Mouse (Mus musculus) monocyte, adult 2 months (primary cell): ENCODE measurements around the gene Sf3b2.

ENCODE experiments used
- DNase-seq, 2 experiments: peaks; one replicate each; pipeline ENCODE4 v3.0.0; 2022; ENCODE audit warnings: low spot score in 2 of 2, low read depth in 1 of 2

The Sf3b2 gene

GRCm38 (mm10) chr19:5294972-5295735, at the start of gene Sf3b2:
Sf3b2 (minus strand) TSS chr19:5295455.
- peak; percentile 97 to 99 for DNase-seq

GRCm38 (mm10) chr19:5341360-5341759, 46.1 kb upstream of the Sf3b2 start:
- DNase-seq = no peak

GRCm38 (mm10) chr19:5337975-5338374, 42.7 kb upstream of the Sf3b2 start:
- peak in 1 of 2 experiments; percentile 44 for DNase-seq

DNA sequence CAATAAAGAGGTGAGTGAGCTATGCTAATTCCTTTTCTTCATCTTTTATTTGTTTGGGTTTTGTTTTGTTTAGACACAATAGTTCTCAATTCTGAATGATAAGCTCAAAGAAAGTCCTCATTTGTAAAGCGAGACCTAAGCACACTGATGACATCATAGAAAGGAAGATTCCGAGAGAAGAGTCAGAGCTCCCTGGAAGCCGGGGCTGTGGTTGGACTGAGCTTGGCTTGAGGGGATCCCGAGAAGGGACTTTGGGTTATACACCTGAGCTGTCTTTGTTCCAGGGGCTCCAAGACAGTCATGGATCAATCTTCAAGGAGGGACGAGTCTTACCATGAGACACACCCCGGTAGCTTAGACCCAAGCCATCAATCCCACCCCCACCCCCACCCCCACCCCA, 40.2 kb upstream of the Sf3b2 start, which contains the start of gene Catsper1:
Gene Catsper1, plus strand, starts transcription at position 301 of the 400 bp plus-strand sequence.
- no peak for DNase-seq

- no peak for DNase-seq
Measured at GRCm38 (mm10) chr19:5334741-5335140, 39.5 kb upstream of the Sf3b2 start.

- DNase-seq = no peak
Measured at GRCm38 (mm10) chr19:5327970-5328369, 32.7 kb upstream of the Sf3b2 start.

- DNase-seq = no peak
Measured at GRCm38 (mm10) chr19:5323801-5324200, 28.5 kb upstream of the Sf3b2 start.

DNA sequence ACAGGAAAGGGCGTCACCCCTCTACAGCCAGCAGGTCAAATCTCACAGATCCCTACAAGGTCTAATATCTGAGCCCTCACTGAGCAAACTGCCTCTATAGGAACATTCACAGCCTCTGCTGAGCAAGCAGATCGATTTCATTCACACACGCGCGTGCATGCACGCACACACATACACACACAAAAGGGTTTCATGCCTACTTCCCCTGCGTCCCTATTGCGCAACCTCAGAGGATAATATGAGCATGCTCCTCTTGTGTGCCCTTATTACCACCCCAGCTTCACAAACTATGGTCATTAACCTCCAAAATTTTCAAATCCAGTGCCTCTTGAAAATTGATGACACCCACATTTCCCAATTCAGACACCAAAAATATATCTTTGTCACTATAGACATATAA, 17.9 kb upstream of the Sf3b2 start:
- no peak for DNase-seq

DNA sequence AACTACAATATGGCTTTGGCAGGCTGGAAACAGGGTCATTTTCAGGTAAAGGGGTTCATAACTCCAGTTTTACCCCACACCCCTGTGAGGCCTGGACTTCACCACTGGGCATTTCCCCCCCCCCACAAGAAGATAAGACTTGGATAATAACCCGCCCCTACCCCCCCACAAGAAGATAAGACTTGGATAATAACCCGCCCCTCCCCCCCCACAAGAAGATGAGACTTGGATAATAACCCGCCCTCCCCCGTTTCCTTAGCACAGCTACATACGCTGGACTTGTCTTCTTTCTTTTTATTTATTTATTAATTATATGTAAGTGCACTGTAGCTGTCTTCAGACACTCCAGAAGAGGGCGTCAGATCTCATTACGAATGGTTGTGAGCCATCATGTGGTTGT, 13.8 kb upstream of the Sf3b2 start:
- DNase-seq = no peak

DNA sequence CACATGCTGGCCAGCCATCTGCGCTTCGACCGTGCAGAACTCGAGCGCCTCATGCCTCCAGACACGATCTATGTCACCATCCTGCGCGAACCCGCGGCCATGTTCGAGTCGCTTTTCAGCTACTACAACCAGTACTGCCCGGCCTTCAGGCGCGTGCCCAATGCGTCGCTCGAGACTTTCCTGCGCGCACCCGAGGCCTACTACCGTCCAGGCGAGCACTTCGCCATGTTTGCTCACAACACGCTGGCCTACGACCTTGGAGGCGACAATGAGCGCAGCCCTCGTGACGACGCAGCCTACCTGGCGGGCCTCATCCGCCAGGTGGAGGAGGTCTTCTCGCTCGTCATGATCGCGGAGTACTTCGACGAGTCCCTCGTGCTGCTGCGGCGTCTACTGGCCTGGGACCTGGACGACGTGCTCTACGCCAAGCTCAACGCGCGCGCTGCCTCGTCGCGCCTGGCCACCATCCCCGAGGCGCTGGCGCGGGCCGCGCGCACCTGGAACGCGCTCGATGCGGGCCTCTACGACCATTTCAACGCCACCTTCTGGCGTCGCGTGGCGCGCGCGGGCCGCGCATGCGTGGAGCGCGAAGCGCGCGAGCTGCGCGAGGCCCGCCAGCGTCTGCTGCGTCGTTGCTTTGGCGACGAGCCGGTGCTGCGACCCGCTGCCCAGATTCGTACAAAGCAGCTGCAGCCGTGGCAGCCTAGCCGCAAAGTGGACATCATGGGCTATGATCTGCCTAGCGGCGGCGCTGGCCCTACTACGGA, 11.9 kb upstream of the Sf3b2 start:
- DNase-seq = no peak

DNA sequence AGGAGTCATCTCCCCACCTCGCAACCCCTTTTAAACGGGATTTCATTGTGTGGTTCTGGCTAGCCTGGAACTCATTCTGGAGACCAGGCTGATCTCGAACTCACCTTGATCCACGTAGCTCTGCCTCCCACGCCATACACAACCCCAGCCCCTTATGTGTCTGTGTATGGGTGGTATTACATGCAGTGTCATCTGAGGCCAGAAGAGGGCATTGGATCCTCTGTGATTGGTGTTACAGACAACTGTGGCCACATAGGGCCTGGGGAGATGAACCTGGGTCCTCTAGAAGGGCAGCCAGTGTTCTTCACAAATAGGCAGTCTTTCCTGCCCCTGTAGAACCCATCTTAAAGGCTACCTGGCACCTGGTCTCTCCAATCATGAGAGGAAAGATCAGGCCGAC, 11.0 kb upstream of the Sf3b2 start:
- no peak for DNase-seq

DNA sequence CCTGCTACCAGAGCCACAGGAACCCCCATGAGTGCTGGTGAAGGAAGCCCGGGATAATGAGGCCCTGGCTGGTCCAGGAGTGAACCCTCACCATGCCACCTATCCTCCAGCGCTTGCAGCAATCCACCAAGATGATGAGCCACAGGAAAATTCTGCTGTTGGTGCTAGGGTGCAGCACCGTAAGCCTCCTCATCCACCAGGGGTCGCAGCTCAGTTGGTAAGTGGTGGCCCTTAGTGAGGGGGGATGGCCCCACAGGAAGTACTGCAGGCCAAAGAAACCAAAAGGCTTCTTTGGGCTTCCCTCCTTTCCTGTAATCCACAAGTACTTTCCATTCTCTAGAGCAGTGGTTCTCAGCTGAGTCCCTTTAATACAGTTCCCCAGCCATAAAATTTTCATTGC, 7.2 kb upstream of the Sf3b2 start:
- DNase-seq = peak in 1 of 2 experiments; percentile 15

- DNase-seq = no peak
Measured at GRCm38 (mm10) chr19:5300588-5300987, 5.3 kb upstream of the Sf3b2 start.

- no peak for DNase-seq
Measured at GRCm38 (mm10) chr19:5297903-5298800, 2.9 kb upstream of the Sf3b2 start, which contains the start of gene Gal3st3. Gal3st3 (plus strand) TSS chr19:5298331.

- DNase-seq = no peak
Measured at GRCm38 (mm10) chr19:5296630-5297029, 1.4 kb upstream of the Sf3b2 start.

DNA sequence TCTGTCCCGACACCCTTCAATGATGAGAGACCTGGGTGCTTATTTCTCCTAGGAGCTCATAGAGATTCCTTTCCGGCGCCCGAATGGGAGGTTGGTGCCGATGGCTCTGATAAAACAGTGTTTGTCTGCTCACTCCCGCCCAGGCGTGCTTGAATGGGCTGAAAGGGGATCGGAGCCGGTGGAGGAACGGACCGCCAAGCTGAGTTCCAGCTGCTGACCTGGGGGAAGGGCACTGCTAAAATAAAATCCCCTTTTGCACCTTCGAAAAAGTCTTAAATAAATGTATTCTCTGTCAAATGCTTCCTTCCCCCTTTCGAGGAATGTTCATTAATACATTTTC, 451 bp upstream of the Sf3b2 start:
- DNase-seq = no peak

GRCm38 (mm10) chr19:5278381-5278780, 16.9 kb downstream of the Sf3b2 start:
- no peak for DNase-seq

DNA sequence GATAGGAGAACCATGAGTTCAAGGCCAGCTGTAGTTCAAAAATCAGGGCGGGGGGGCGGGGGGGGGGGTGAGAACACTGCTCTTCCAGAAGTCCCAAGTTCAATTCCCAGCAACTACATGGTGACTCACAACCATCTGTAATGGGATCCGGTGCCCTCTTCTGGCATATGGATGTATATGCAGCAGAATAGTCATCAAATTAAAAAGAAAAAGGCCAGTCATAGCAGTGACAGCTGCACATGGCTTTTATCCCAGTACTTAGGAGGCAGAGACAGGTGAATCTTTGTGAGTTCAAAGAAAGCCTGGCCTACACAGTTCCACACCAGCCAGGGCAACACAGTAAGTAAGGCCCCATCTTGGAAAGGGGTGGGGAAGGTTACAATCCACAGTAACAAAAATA, 18.1 kb downstream of the Sf3b2 start:
- no peak for DNase-seq

- no peak for DNase-seq
Measured at GRCm38 (mm10) chr19:5276531-5276930, 18.7 kb downstream of the Sf3b2 start.

DNA sequence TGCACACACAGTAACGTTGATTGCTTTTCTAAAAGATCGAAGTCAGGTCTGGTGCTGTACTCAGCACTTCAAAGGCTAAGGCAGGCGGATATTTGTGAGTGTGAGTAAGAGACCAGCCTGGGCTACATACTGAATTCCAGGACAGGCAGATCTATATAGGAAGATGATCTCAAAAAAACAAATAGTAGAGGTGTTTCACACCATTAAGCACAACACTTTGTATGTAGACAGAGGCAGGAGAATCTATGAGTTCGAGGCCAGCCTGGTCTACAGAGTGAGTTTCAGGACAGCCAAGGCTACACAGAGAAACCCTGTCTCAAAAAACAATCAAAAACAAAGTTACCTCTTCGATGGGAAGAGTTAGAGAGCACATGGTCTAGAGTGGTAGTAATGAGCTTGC, 19.5 kb downstream of the Sf3b2 start:
- DNase-seq = no peak

DNA sequence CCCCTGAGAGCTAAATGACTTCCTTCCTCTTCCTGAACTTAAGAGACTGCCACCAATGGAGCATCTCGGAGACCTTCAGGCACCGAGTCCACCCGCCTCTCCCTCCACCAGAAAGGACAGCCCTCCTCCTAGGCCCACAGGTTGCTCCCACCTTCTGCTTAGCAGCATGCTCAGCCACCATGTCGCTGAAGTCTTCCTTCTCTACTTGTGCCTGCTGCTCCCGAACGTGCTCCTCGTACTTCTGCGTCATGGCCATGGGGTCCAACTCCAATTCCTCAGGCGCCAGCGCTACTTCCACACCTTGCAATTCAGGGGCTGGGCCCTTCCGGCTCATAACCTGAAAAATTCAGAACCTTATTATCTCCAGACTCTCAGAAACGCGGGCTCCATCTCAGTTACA, 20.6 kb downstream of the Sf3b2 start:
- no peak for DNase-seq
